Mouse (Mus musculus) megakaryocyte, embryonic 14.5 days (primary cell): ENCODE measurements around the gene Sf3b3. TPM values are rescaled to one million over a fixed set of nuclear protein-coding genes. Genes with fewer than 3 reads are reported as not detected.

Experiments
- H3K27me3 ChIP-seq: replicated peaks from 2 replicates; pipeline ENCODE3; 2012; ENCODE audit warnings: inconsistent platforms
- H3K36me3 ChIP-seq: replicated peaks from 2 replicates; pipeline ENCODE3; 2012; ENCODE audit warnings: low read length, inconsistent platforms, mixed read lengths
- H3K4me1 ChIP-seq: 2 replicates; pipeline ENCODE4 v1.6.1; 2012; ENCODE audit warnings: inconsistent platforms
- H3K4me3 ChIP-seq: replicated peaks from 2 replicates; pipeline ENCODE3; 2012; ENCODE audit warnings: moderate library complexity, mild to moderate bottlenecking, inconsistent platforms
- H3K9me3 ChIP-seq: 2 replicates; pipeline ENCODE4 v1.6.1; 2012; ENCODE audit warnings: inconsistent platforms
- FLI1 ChIP-seq: IDR thresholded peaks from 2 replicates; pipeline ENCODE4 v1.6.1; 2012; ENCODE audit warnings: low read length, inconsistent platforms, mixed read lengths
- GATA1 ChIP-seq: IDR thresholded peaks from 3 replicates; pipeline ENCODE4 v1.6.1; 2012; ENCODE audit warnings: mixed read lengths, low read length, inconsistent platforms, borderline replicate concordance
- polyA plus RNA-seq: library from polyadenylated mRNA; stranded (reverse); fragments of >175 nt; gene quantifications from 2 replicates; pipeline ENCODE4 v1.2.3, GENCODE M21; 2012; ENCODE audit warnings: low replicate concordance; ENCODE audit not compliant: insufficient read depth

Gene Sf3b3
- 3.4 TPM in 1 of 2 replicates, not detected in the other for polyA plus RNA-seq

GRCm38 (mm10) chr8:110846405-110847170 is at the start of gene Sf3b3, which contains the start of gene Cog4:
Sf3b3 (minus strand) TSS chr8:110846787.
Cog4 (plus strand) TSS chr8:110846600.
- no peak for TF ChIP-seq GATA1
- TF ChIP-seq FLI1, result no peak
- Histone ChIP-seq H3K4me3 (peak within 1 kb of the TSS; percentile 99), H3K36me3 (peaks cover 64% of the 10 kb centered on the region), H3K4me1 (peaks cover 44% of the 10 kb centered on the region), H3K9me3 (no peaks in the 10 kb centered on the region), H3K27me3 (no peaks in the 10 kb centered on the region)

- Histone ChIP-seq H3K27me3 (no peaks in the 10 kb centered on the region), H3K4me1 (peaks cover 1% of the 10 kb centered on the region; the same call in 1 of the 2 replicates), H3K9me3 (peaks cover 6% of the 10 kb centered on the region), H3K4me3 (no peak overlapping the region), H3K36me3 (peaks cover 67% of the 10 kb centered on the region)
- TF ChIP-seq FLI1 (no peak), GATA1 (no peak)
These were observed 49.2 kb upstream of the Sf3b3 start for GRCm38 (mm10) chr8:110895812-110896211.

DNA sequence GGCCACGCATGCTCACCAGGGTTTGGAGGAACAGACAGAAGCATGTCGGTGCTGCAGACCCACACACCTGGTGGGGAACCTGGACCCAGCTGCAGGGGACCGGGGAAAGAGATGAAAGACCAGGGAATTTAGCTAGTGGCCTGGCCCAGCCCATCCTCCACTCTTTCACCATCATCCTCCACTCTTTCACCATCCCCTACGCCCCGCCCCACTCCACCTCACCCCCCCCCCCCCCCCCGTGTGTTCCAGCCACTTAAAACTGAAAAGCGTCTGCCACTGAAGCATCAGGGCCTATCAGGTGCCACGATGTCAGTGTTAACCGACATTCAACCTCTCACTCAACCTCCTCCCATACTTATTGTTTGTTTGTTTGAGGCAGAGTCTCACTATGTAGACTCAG is 48.7 kb upstream of the Sf3b3 start:
- H3K4me1 ChIP-seq, result no peaks in the 10 kb centered on the region
- no peak overlapping the region for H3K4me3 ChIP-seq
- H3K27me3 ChIP-seq, result no peaks in the 10 kb centered on the region
- peaks cover 71% of the 10 kb centered on the region for H3K36me3 ChIP-seq
- peaks cover 6% of the 10 kb centered on the region for H3K9me3 ChIP-seq
- TF ChIP-seq GATA1 (no peak), FLI1 (no peak)

DNA sequence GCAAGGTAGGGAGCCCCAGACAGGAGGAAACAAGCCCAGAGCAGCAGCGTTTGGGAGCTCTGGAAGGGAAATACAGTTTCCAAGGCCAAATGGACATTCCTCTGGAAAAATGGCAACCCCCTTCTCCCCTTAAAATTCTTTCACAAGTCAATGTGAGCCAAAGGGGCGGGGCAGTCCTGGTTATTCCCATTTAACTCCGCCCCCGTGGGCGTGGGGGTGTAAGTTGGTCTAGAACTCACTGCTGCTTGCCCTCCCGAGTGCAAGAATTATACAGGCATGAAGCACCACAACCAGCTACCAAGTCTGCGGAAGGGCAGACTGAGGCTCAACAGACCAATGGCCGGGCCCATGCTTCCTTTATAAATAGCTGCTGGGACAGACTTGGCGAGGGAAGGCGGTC is 48.3 kb upstream of the Sf3b3 start:
- Histone ChIP-seq H3K36me3 (peaks cover 73% of the 10 kb centered on the region), H3K4me1 (no peaks in the 10 kb centered on the region), H3K4me3 (no peak overlapping the region), H3K27me3 (no peaks in the 10 kb centered on the region), H3K9me3 (peaks cover 6% of the 10 kb centered on the region)
- TF ChIP-seq FLI1 (no peak), GATA1 (no peak)

DNA sequence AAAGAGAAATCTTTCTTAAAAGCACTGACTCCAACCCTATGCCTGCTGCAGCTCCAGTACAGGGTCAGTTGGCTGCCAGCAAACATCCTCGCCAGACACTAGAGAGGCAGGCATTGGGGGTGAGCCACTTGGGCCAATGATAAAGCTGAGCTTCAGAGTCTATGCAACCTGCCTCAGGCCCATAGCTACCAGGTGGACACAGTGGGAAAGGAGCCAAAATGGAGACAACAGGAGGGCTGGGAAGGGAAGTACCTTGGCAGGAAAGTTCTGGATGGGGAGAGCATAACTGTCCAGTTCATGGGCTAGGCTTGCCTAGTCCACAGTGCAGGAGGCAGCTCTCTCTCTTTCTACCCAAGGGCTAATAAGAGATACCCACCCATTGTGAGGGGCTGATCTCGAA is 46.3 kb upstream of the Sf3b3 start:
- TF ChIP-seq GATA1, result no peak
- no peak for TF ChIP-seq FLI1
- peaks cover 73% of the 10 kb centered on the region for H3K36me3 ChIP-seq
- H3K4me3 ChIP-seq, result no peak overlapping the region
- H3K27me3 ChIP-seq, result no peaks in the 10 kb centered on the region
- peaks cover 6% of the 10 kb centered on the region for H3K9me3 ChIP-seq
- no peaks in the 10 kb centered on the region for H3K4me1 ChIP-seq

DNA sequence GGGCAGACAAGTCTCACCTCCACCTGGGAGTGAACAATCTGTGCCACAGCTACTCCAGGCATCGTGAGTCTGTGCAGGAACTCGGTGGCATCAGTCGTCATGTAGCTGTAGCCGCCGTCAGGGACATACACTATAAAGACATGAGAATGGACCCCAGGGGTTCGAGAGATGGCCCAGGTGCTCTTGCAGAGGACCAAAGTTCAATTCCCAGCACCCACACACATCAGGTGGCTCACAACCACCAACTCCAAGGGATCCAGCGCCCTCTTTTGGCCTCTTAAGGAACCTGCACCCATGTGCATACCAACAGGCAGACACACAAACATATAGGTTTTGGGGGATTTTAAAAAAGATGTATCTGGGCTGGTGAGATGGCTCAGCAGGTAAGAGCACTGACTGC is 45.5 kb upstream of the Sf3b3 start:
- H3K36me3 ChIP-seq, result peaks cover 74% of the 10 kb centered on the region
- no peaks in the 10 kb centered on the region; the same call in 1 of the 2 replicates for H3K4me1 ChIP-seq
- H3K9me3 ChIP-seq, result peaks cover 6% of the 10 kb centered on the region
- H3K4me3 ChIP-seq, result no peak overlapping the region
- no peaks in the 10 kb centered on the region for H3K27me3 ChIP-seq
- TF ChIP-seq GATA1 (no peak), FLI1 (no peak)

DNA sequence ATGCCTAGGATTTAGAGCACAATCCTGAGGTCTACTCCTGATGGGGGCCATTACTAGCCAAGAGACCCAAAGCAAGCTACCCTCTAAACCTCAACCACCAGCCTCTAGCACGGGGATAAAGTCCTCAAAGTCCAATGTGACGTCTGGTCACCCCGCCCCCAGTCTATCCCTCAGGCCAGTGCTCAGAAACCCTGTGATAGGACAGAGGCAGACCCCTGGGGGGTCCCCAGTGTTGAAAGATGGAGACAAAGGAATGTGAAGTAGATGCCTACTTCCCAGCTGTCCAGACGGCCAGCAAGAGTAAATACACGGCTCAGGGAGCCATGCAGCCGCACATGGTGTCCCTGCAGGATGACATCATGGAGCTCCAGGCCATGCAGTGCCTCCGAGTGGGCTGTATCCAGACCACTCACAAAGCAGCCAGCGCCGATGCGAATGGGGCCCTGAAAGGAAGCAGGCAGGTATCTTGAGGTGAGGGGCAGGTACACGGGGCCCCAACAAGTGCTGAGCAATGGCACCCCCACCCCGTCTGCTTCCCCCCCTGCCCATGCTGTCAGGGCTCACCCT is 43.4 kb upstream of the Sf3b3 start:
- Histone ChIP-seq H3K27me3 (no peaks in the 10 kb centered on the region), H3K4me3 (no peak overlapping the region), H3K9me3 (peaks cover 6% of the 10 kb centered on the region), H3K4me1 (peaks cover 8% of the 10 kb centered on the region; the same call in 1 of the 2 replicates), H3K36me3 (peaks cover 88% of the 10 kb centered on the region)
- TF ChIP-seq GATA1, result no peak
- TF ChIP-seq FLI1, result no peak

- H3K9me3 ChIP-seq, result peaks cover 6% of the 10 kb centered on the region
- no peak for TF ChIP-seq FLI1
- no peak for TF ChIP-seq GATA1
- no peaks in the 10 kb centered on the region for H3K27me3 ChIP-seq
- peaks cover 88% of the 10 kb centered on the region for H3K36me3 ChIP-seq
- H3K4me3 ChIP-seq, result no peak overlapping the region
- H3K4me1 ChIP-seq, result peaks cover 8% of the 10 kb centered on the region; the same call in 1 of the 2 replicates
These were observed 42.3 kb upstream of the Sf3b3 start for GRCm38 (mm10) chr8:110888860-110889259.

GRCm38 (mm10) chr8:110888441-110888840 is 41.9 kb upstream of the Sf3b3 start:
- no peaks in the 10 kb centered on the region for H3K27me3 ChIP-seq
- peaks cover 8% of the 10 kb centered on the region; the same call in 1 of the 2 replicates for H3K4me1 ChIP-seq
- TF ChIP-seq GATA1 (no peak), FLI1 (no peak)
- peaks cover 88% of the 10 kb centered on the region for H3K36me3 ChIP-seq
- H3K9me3 ChIP-seq, result peaks cover 6% of the 10 kb centered on the region
- H3K4me3 ChIP-seq, result no peak overlapping the region

DNA sequence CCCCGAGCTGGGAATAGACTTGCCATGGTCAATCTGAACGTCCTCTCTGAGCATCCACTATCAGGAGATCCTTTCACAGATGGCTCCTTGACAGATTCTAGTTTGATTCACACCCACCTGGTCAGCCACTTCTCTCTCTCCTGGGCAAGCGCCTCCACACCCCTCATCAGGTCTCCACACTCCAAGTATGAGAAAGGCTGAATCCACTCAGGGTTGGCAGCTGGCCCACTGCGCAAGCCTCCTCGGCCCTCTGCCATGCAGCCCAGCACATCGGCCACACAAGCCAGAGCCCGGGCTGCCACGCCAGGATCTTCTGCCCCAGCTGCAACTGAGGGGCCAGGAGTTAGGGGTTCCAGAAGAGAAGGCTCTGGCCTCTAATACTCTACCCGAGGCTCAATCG is 41.0 kb upstream of the Sf3b3 start:
- Histone ChIP-seq H3K27me3 (no peaks in the 10 kb centered on the region), H3K4me3 (no peak overlapping the region), H3K4me1 (peaks cover 8% of the 10 kb centered on the region; the same call in 1 of the 2 replicates), H3K9me3 (peaks cover 3% of the 10 kb centered on the region; the same call in 1 of the 2 replicates), H3K36me3 (peaks cover 89% of the 10 kb centered on the region)
- no peak for TF ChIP-seq FLI1
- no peak for TF ChIP-seq GATA1
